Mouse (Mus musculus) bone marrow macrophage, adult 2 months (primary cell): ENCODE results near the gene Tubgcp4.

Experiments used
- CTCF ChIP-seq: IDR thresholded peaks from 2 replicates; pipeline ENCODE4 v1.5.1; 2012; ENCODE audit warnings: low read depth, mild to moderate bottlenecking, low read length, moderate library complexity
- POLR2A ChIP-seq: IDR thresholded peaks from 2 replicates; pipeline ENCODE4 v1.6.1; 2012; ENCODE audit warnings: mild to moderate bottlenecking, low read depth, low read length, borderline replicate concordance

DNA sequence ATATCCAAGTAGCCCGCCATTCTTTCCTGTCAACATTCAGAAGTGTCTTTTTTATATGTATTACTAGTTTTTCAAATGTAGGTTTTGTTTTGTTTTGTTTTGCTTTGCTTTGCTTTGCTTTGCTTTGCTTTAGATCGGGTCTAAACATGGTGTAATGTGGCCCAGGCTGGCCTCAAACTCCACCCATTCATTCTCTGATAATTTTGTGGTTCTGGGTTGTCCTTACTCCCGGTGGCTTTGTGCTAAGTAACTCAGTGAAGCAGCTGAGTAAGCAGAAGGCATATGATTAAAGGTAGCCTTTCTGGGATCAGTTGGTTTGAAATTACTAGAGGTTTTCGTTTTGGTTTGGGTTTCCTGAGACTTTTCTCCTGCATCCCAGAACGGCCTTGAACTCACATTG is 20.8 kb upstream of the Tubgcp4 start:
- TF ChIP-seq POLR2A (no peak), CTCF (no peak)
